ENCODE assay signal across 8 mouse cellular contexts in the genomic region with DNA sequence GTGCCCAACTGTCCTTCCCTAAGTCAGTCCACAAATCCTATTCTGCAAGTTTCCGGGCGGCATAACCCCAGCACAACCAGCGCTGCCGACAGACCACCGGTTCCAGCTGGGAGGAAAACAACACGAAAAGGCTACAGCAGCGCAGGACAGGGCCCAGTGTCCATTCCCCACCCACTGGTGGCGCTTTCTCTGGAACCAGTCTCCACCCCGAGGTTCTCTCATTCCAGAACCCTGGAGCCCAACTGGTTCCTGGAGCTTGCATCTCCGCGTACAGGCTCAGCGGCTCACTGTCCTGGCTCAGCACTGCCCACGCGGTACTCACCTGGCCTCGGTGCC. TPM values are rescaled to one million over a fixed set of nuclear protein-coding genes. Genes with fewer than 3 reads are reported as not detected.
DNase-seq lines count a peak whose midpoint lies in the region; ATAC-seq and TF ChIP-seq lines count a peak whose summit lies in the region.

A gene (plus strand): TSS at position 290 of the 336 bp plus-strand sequence.

- intact Hi-C loops in gastrocnemius, postnatal 14 days (cut with DNase I; ENCODE audit: low total_unique reads) = no loop called here

- H3K9ac ChIP-seq in embryonic facial prominence, embryonic 13.5 days = peak within 1 kb of the TSS; percentile 66
- H3K9ac ChIP-seq in midbrain, embryonic 11.5 days (ENCODE audit: low read length) = peak within 1 kb of the TSS; percentile 80

- peaks cover 43% of the 10 kb centered on the region for H3K4me1 ChIP-seq in embryonic facial prominence, embryonic 13.5 days
- H3K4me1 ChIP-seq in midbrain, embryonic 11.5 days (ENCODE audit: control insufficient read depth, insufficient read depth, low read length) = peaks cover 50% of the 10 kb centered on the region

- H3K27me3 ChIP-seq in embryonic facial prominence, embryonic 13.5 days = peaks cover 92% of the 10 kb centered on the region
- H3K27me3 ChIP-seq in midbrain, embryonic 11.5 days (ENCODE audit: control insufficient read depth, insufficient read depth, low read length) = peaks cover 47% of the 10 kb centered on the region

- no peak for TF ChIP-seq CTCF in layer of hippocampus, adult 2 months (conservative IDR thresholded peaks at IDR 0.05)

- no peak for DNase-seq in layer of hippocampus, adult 2 months (ENCODE audit: low spot score in 2 of 2)
- DNase-seq in layer of hippocampus, adult 11-12 months (ENCODE audit: low spot score) = no peak
- no peak for DNase-seq in midbrain, embryonic 11.5 days (ENCODE audit: low spot score, missing footprints)
- DNase-seq in urinary bladder, postnatal 14 days (ENCODE audit: low spot score) = no peak
- no peak for DNase-seq in gastrocnemius, postnatal 14 days

- peak within 1 kb of the TSS; percentile 62 for H3K4me3 ChIP-seq in layer of hippocampus, adult 2 months
- peak within 1 kb of the TSS; percentile 61 for H3K4me3 ChIP-seq in embryonic facial prominence, embryonic 13.5 days
- peak within 1 kb of the TSS; percentile 63 for H3K4me3 ChIP-seq in midbrain, embryonic 11.5 days (ENCODE audit: low read depth, low read length)

- no peak for ATAC-seq in embryonic facial prominence, embryonic 13.5 days (ENCODE audit: insufficient number of reproducible peaks, insufficient read depth, low FRiP score, low TSS enrichment, low read depth)
- peak; percentile 11 for ATAC-seq in inflammation-experienced regulatory T-cells, adult 6 months
- ATAC-seq in midbrain, embryonic 11.5 days (ENCODE audit: low FRiP score) = no peak
- no peak for ATAC-seq in granulocyte monocyte progenitor cell, adult 5-6 weeks (replicated peaks; ENCODE audit: poor library complexity, severe bottlenecking)

- H3K36me3 ChIP-seq in embryonic facial prominence, embryonic 13.5 days = no peaks in the 10 kb centered on the region
- H3K36me3 ChIP-seq in midbrain, embryonic 11.5 days (ENCODE audit: control insufficient read depth, insufficient read depth, low read length) = no peaks in the 10 kb centered on the region

- peak within 1 kb of the TSS; percentile 95 for H3K4me2 ChIP-seq in embryonic facial prominence, embryonic 13.5 days
- peak within 1 kb of the TSS; percentile 88 for H3K4me2 ChIP-seq in midbrain, embryonic 11.5 days

- peak within 1 kb of the TSS; percentile 69 for H3K27ac ChIP-seq in layer of hippocampus, adult 2 months
- no peak within 1 kb of the TSS for H3K27ac ChIP-seq in embryonic facial prominence, embryonic 13.5 days
- peak within 1 kb of the TSS; percentile 50 for H3K27ac ChIP-seq in midbrain, embryonic 11.5 days (ENCODE audit: low read depth, low read length)

- H3K9me3 ChIP-seq in embryonic facial prominence, embryonic 13.5 days = no peaks in the 10 kb centered on the region
- no peaks in the 10 kb centered on the region for H3K9me3 ChIP-seq in midbrain, embryonic 11.5 days (ENCODE audit: control insufficient read depth, low read length)

- whole genome bisulfite sequencing in embryonic facial prominence, embryonic 13.5 days = 2% methylated on average over 15 of the region's 15 CpGs
- WGBS in midbrain, embryonic 11.5 days = 1% methylated on average over 15 of the region's 15 CpGs

RNA-seq across cellular contexts. Expression of the gene that starts here (rescaled TPM):
- 10 to 100 TPM; 40.5 to 40.7 TPM for total RNA-seq in layer of hippocampus, adult 2 months (2021)
- polyA plus RNA-seq in embryonic facial prominence, embryonic 13.5 days (2015; fragmentation: Nextera tagmentation; extraction: Ambion mirVana) = 2.3 and 2.4 TPM in 2 replicates
- not detected for polyA plus RNA-seq in inflammation-experienced regulatory T-cells, adult 6 months (2017; shearing (Covaris generic))
- polyA plus RNA-seq in midbrain, embryonic 11.5 days (2014; fragmentation: Nextera tagmentation; extraction: Ambion mirVana) = 19.2 and 20.5 TPM in 2 replicates
- not detected in 2 replicates for total RNA-seq in granulocyte monocyte progenitor cell, adult 5-6 weeks (2014; fragmentation: Nextera tagmentation)
- not detected in 2 replicates for total RNA-seq in granulocyte monocyte progenitor cell, adult 5-6 weeks (2017)
- total RNA-seq in gastrocnemius, postnatal 14 days (2021) = 1 to 10 TPM; 1.3 to 2.2 TPM

Comparison
In these comparisons a context has a peak if more than half of its experiments do, and no peak if none do; other contexts are left out.
1. RNA of the gene that starts here (total RNA-seq): 40.5 to 40.7 TPM in layer of hippocampus, adult 2 months; 1.3 to 2.2 TPM in gastrocnemius, postnatal 14 days and not detected in granulocyte monocyte progenitor cell, adult 5-6 weeks; every median in the first group is over 10 times any median in the second.
2. Peak in ATAC-seq in inflammation-experienced regulatory T-cells, adult 6 months; RNA of the gene not detected or under 1 TPM.
3. Peak in every context shown above with its lines, with median percentiles within 50 percentile points of each other: H3K4me3 ChIP-seq.